Mouse (Mus musculus) liver, adult 2 months (tissue): ENCODE measurements around the gene Dip2c.

Source experiments
- CTCF ChIP-seq: fragments of 200-500 bp; IDR thresholded peaks from 2 replicates; pipeline ENCODE4 v1.5.1; 2011; ENCODE audit warnings: low read depth, low read length, control low read depth
- POLR2A ChIP-seq: fragments of 200-500 bp; IDR thresholded peaks from 2 replicates; pipeline ENCODE4 v1.6.1; 2011; ENCODE audit warnings: low read length, control low read depth; ENCODE audit not compliant: insufficient read depth; ENCODE audit errors: extremely low read depth

DNA sequence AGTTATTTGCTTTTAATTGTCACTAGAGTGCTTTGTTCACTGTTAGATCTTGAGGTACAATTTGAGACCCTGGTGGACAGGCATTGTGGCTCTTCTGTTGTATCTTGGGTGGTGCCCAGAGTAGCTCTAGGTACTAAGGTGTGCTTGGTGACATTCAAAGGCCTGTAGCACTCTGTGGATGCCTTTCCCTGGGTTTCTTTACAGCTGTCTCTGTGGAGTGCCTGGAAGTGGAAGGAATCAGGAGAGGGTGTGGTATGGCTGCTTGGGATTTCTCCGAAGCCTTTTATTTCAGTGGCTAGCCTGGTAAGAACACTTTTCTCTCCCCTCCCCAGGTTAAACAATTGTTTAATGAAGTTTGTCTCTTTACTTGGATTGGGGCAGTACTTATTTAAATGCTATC, 34.5 kb downstream of the Dip2c start:
- TF ChIP-seq CTCF (no peak), POLR2A (no peak)
